Mouse (Mus musculus): ENCODE measurements at regions not wholly inside any gene's neighbourhood (a gene's known extent, or its start where the extent isn't known, plus 50 kb on each side); places are given as distances from the start of the nearest gene placed in this dataset.
"Not testable (repeated sequence)": the region's sequence is repeated elsewhere in the genome, so short reads cannot be mapped to it uniquely, and the experiment has no call there.

GRCm38 (mm10) chr4:153616938-153617337 is 134.3 kb upstream of the Ajap1 start:
- no peak for DNase-seq (ENCODE audit: low read depth, low spot score)

- no peak for DNase-seq (ENCODE audit: low read depth, low spot score)
These were observed 138.3 kb upstream of the Ajap1 start for GRCm38 (mm10) chr4:153620871-153621270.

GRCm38 (mm10) chr4:153631161-153631560 is 148.6 kb upstream of the Ajap1 start:
- no peak for DNase-seq (ENCODE audit: low read depth, low spot score)

GRCm38 (mm10) chr4:153632056-153632455 is 149.4 kb upstream of the Ajap1 start:
- DNase-seq (ENCODE audit: low read depth, low spot score): no peak

- no peak for DNase-seq (ENCODE audit: low read depth, low spot score)
These were observed 149.9 kb upstream of the Ajap1 start for GRCm38 (mm10) chr4:153632551-153632950.

GRCm38 (mm10) chr4:153633260-153633659 is 150.6 kb upstream of the Ajap1 start:
- DNase-seq (ENCODE audit: low read depth, low spot score): no peak

GRCm38 (mm10) chr4:153634221-153634881 is 151.7 kb upstream of the Ajap1 start:
- no peak for DNase-seq (ENCODE audit: low read depth, low spot score)

GRCm38 (mm10) chr4:153637989-153638388 is 155.4 kb upstream of the Ajap1 start:
- DNase-seq (ENCODE audit: low read depth, low spot score): no peak

- DNase-seq (ENCODE audit: low read depth, low spot score): no peak
These were observed 169.2 kb upstream of the Ajap1 start for GRCm38 (mm10) chr4:153651849-153652248.

GRCm38 (mm10) chr4:153652841-153653240 is 170.2 kb upstream of the Ajap1 start:
- no peak for DNase-seq (ENCODE audit: low read depth, low spot score)

- DNase-seq (ENCODE audit: low read depth, low spot score): no peak
These were observed 180.1 kb upstream of the Ajap1 start for GRCm38 (mm10) chr4:153662731-153663130.

- not testable (repeated sequence) for DNase-seq (ENCODE audit: low read depth, low spot score)
These were observed 184.1 kb upstream of the Ajap1 start for GRCm38 (mm10) chr4:153666626-153667236.

- no peak for DNase-seq (ENCODE audit: low read depth, low spot score)
These were observed 186.5 kb upstream of the Ajap1 start for GRCm38 (mm10) chr4:153669070-153669469.

GRCm38 (mm10) chr4:153670216-153670615 is 187.6 kb upstream of the Ajap1 start:
- DNase-seq (ENCODE audit: low read depth, low spot score): no peak

- no peak for DNase-seq (ENCODE audit: low read depth, low spot score)
These were observed 192.8 kb upstream of the Ajap1 start for GRCm38 (mm10) chr4:153675431-153675830.

GRCm38 (mm10) chr4:153679151-153679550 is 196.5 kb upstream of the Ajap1 start:
- no peak for DNase-seq (ENCODE audit: low read depth, low spot score)

- DNase-seq (ENCODE audit: low read depth, low spot score): no peak
These were observed 205.8 kb upstream of the Ajap1 start for GRCm38 (mm10) chr4:153688441-153688840.

GRCm38 (mm10) chr4:153693881-153694280 is 211.3 kb upstream of the Ajap1 start:
- no peak for DNase-seq (ENCODE audit: low read depth, low spot score)

- no peak for DNase-seq (ENCODE audit: low read depth, low spot score)
These were observed 213.9 kb upstream of the Ajap1 start for GRCm38 (mm10) chr4:153696426-153697040.

- no peak for DNase-seq (ENCODE audit: low read depth, low spot score)
These were observed 224.6 kb upstream of the Ajap1 start for GRCm38 (mm10) chr4:153707218-153707617.

- no peak for DNase-seq (ENCODE audit: low read depth, low spot score)
These were observed 232.5 kb upstream of the Ajap1 start for GRCm38 (mm10) chr4:153714995-153715645.

GRCm38 (mm10) chr4:153717273-153717672 is 234.7 kb upstream of the Ajap1 start:
- DNase-seq (ENCODE audit: low read depth, low spot score): no peak

Measured in 3T3-L1 (cell line).